Mouse (Mus musculus) intestine, postnatal 0 days (tissue): ENCODE data around the gene Ctxn1. TPM values are rescaled to one million over a fixed set of nuclear protein-coding genes. Genes with fewer than 3 reads are reported as not detected.
"Not testable (repeated sequence)": the region's sequence is repeated elsewhere in the genome, so short reads cannot be mapped to it uniquely, and the experiment has no call there.

Experiments
- ATAC-seq: fragments of 200-750 bp; cut with Nextera tagmentation; 2 replicates; pipeline ENCODE4 v1.8.0; 2017; ENCODE audit warnings: mild to moderate bottlenecking, moderate TSS enrichment, moderate library complexity
- H3K27ac ChIP-seq: fragments of 300-500 bp; sonication (generic); 2 replicates; pipeline ENCODE4 v1.5.1; 2014; ENCODE audit warnings: mild to moderate bottlenecking, low read depth, low read length, moderate library complexity
- H3K27me3 ChIP-seq: fragments of 300-500 bp; sonication (generic); replicated peaks from 2 replicates; pipeline ENCODE4 v1.6.1; 2014; ENCODE audit warnings: low read length, mixed read lengths; ENCODE audit not compliant: control insufficient read depth, insufficient read depth
- H3K36me3 ChIP-seq: fragments of 300-500 bp; sonication (generic); 2 replicates; pipeline ENCODE4 v1.6.1; 2014; ENCODE audit warnings: mild to moderate bottlenecking, moderate library complexity; ENCODE audit not compliant: control insufficient read depth, insufficient read depth
- H3K4me1 ChIP-seq: fragments of 300-500 bp; sonication (generic); replicated peaks from 2 replicates; pipeline ENCODE4 v1.6.1; 2014; ENCODE audit warnings: antibody characterized with exemption, low read length, mixed read lengths; ENCODE audit not compliant: control insufficient read depth, insufficient read depth
- H3K4me2 ChIP-seq: fragments of 300-500 bp; sonication (generic); replicated peaks from 2 replicates; pipeline ENCODE4 v1.6.1; 2014; ENCODE audit warnings: low read depth, mild to moderate bottlenecking, moderate library complexity
- H3K4me3 ChIP-seq: fragments of 300-500 bp; sonication (generic); 2 replicates; pipeline ENCODE4 v1.5.1; 2014; ENCODE audit warnings: low read depth, low read length
- H3K9ac ChIP-seq: fragments of 300-500 bp; sonication (generic); 2 replicates; pipeline ENCODE4 v1.6.1; 2014; ENCODE audit warnings: mild to moderate bottlenecking, low read depth, low read length
- H3K9me3 ChIP-seq: fragments of 300-500 bp; sonication (generic); 2 replicates; pipeline ENCODE4 v1.6.1; 2016; ENCODE audit warnings: mixed run types; ENCODE audit not compliant: control insufficient read depth
- CTCF ChIP-seq: sonication (generic); IDR thresholded peaks from 2 replicates; pipeline ENCODE4 v1.5.1; 2016; ENCODE audit warnings: low read depth, mild to moderate bottlenecking, control low read depth, antibody characterized with exemption, moderate library complexity
- WGBS: fragments of 180-500 bp; shearing (Covaris S2); extraction: QIAGEN DNeasy Blood & Tissue Kit; methylation state at CpG from one replicate; pipeline ENCODE4 v1.1.7; 2014; 5-methylcytosine and 5-hydroxymethylcytosine counted together
- polyA plus RNA-seq: library from polyadenylated mRNA; unstranded; fragments of >200 nt; fragmentation: Nextera tagmentation; extraction: Ambion mirVana; gene quantifications from 2 replicates; pipeline ENCODE4 v1.2.1, GENCODE M21; 2015

Ctxn1 gene
- polyA plus RNA-seq, 1 experiment from 2014 or later, result 29.4 TPM

- H3K36me3 ChIP-seq, result peaks cover 55% of the 10 kb centered on the region
- peak; percentile 50 for ATAC-seq
These were observed 396 bp downstream of the Ctxn1 start for GRCm38 (mm10) chr8:4258678-4259077.

GRCm38 (mm10) chr8:4258233-4258632 lies 841 bp downstream of the Ctxn1 start:
- TF ChIP-seq CTCF, result peak; percentile 95
- Histone ChIP-seq H3K9ac (peak overlapping the region; percentile 34), H3K27ac (no peak overlapping the region), H3K4me3 (peak overlapping the region; percentile 63), H3K4me2 (peak overlapping the region; percentile 98), H3K4me1 (no peaks in the 10 kb centered on the region), H3K9me3 (no peaks in the 10 kb centered on the region), H3K36me3 (peaks cover 51% of the 10 kb centered on the region), H3K27me3 (no peaks in the 10 kb centered on the region)
- 3% methylated on average over 35 of the region's 35 CpGs for WGBS
- ATAC-seq, result peak; percentile 44

More at GRCm38 (mm10) chr8:4258678-4259077, 396 bp downstream of the Ctxn1 start:
- Histone ChIP-seq H3K27ac (peak overlapping the region; percentile 41; the same call in 1 of the 2 replicates), H3K4me2 (peak overlapping the region; percentile 98), H3K9me3 (no peaks in the 10 kb centered on the region), H3K4me1 (no peaks in the 10 kb centered on the region), H3K9ac (peak overlapping the region; percentile 34), H3K27me3 (no peaks in the 10 kb centered on the region), H3K4me3 (peak overlapping the region; percentile 63)
- WGBS, result under 1% methylated on average over 32 of the region's 32 CpGs
- no peak for TF ChIP-seq CTCF

GRCm38 (mm10) chr8:4257350-4257749 lies 1.7 kb downstream of the Ctxn1 start:
- no peak overlapping the region for H3K4me3 ChIP-seq
- no peak overlapping the region for H3K27ac ChIP-seq
- no peak overlapping the region for H3K4me2 ChIP-seq

GRCm38 (mm10) chr8:4256911-4257310 lies 2.2 kb downstream of the Ctxn1 start:
- no peak overlapping the region for H3K4me3 ChIP-seq
- no peak for ATAC-seq
- no peak overlapping the region for H3K4me2 ChIP-seq
- H3K4me1 ChIP-seq, result no peaks in the 10 kb centered on the region
- no peaks in the 10 kb centered on the region for H3K9me3 ChIP-seq
- H3K27me3 ChIP-seq, result no peaks in the 10 kb centered on the region
- TF ChIP-seq CTCF, result no peak
- H3K27ac ChIP-seq, result no peak overlapping the region
- H3K36me3 ChIP-seq, result peaks cover 37% of the 10 kb centered on the region
- 60% methylated on average over 4 of the region's 4 CpGs for whole genome bisulfite sequencing
- H3K9ac ChIP-seq, result no peak overlapping the region

More at GRCm38 (mm10) chr8:4257350-4257749, 1.7 kb downstream of the Ctxn1 start:
- no peak for ATAC-seq
- H3K27me3 ChIP-seq, result no peaks in the 10 kb centered on the region
- no peak overlapping the region for H3K9ac ChIP-seq
- no peak for TF ChIP-seq CTCF
- H3K4me1 ChIP-seq, result no peaks in the 10 kb centered on the region
- H3K36me3 ChIP-seq, result peaks cover 42% of the 10 kb centered on the region
- WGBS, result 78% methylated on average over 4 of the region's 4 CpGs
- H3K9me3 ChIP-seq, result no peaks in the 10 kb centered on the region

GRCm38 (mm10) chr8:4255471-4255870 lies 3.6 kb downstream of the Ctxn1 start:
- H3K9me3 ChIP-seq, H3K9ac ChIP-seq, H3K27ac ChIP-seq, H3K27me3 ChIP-seq, H3K4me2 ChIP-seq, ATAC-seq, H3K4me1 ChIP-seq, H3K4me3 ChIP-seq: not testable (repeated sequence)
- H3K36me3 ChIP-seq, result peaks cover 26% of the 10 kb centered on the region
- 85% methylated on average over 7 of the region's 7 CpGs for WGBS

- no peak overlapping the region for H3K27ac ChIP-seq
- H3K36me3 ChIP-seq, result peaks cover 17% of the 10 kb centered on the region
- H3K4me3 ChIP-seq, result peak overlapping the region; percentile 92
- peak overlapping the region; percentile 90 for H3K4me2 ChIP-seq
- WGBS, result 63% methylated on average over 6 of the region's 6 CpGs
- ATAC-seq, result no peak
- peak; percentile 71 for TF ChIP-seq CTCF
- 0 out of 2 replicates have a peak overlapping the region, but pooled peaks have one; percentile 59 for H3K9ac ChIP-seq
- no peaks in the 10 kb centered on the region for H3K27me3 ChIP-seq
- no peaks in the 10 kb centered on the region for H3K9me3 ChIP-seq
- H3K4me1 ChIP-seq, result no peaks in the 10 kb centered on the region
These were observed 5.1 kb downstream of the Ctxn1 start for GRCm38 (mm10) chr8:4254001-4254400.
